Comparison of ENCODE assay signal across 7 mouse cellular contexts in genomic region chr11:120457370-120457769, GRCm38 (mm10). TPM values are rescaled to one million over a fixed set of nuclear protein-coding genes. Genes with fewer than 3 reads are reported as not detected.
A peak's percentile ranks its signal among the peaks of the same experiment; 100 is the strongest.
DNase-seq lines count a peak whose midpoint lies in the region; ATAC-seq and TF ChIP-seq lines count a peak whose summit lies in the region.

No protein-coding gene starts in this region.

- H3K27ac ChIP-seq in MEL (ENCODE audit: control insufficient read depth, low read depth, low read length), result peak overlapping the region; percentile 70
- peak overlapping the region; percentile 96 for H3K27ac ChIP-seq in heart, embryonic 16.5 days (ENCODE audit: low read length)

- TF ChIP-seq POLR2A in MEL (IDR thresholded peaks at IDR 0.05; ENCODE audit: control insufficient read depth in 1 of 2, insufficient read depth in 1 of 2, low read depth in 1 of 2, low read length in 2 of 2, poor library complexity in 1 of 2), result no peak

- 16% methylated on average over 14 of the region's 14 CpGs for WGBS in heart, embryonic 16.5 days

- peak; percentile 5; the same call in 1 of the 2 replicates for ATAC-seq in heart, embryonic 16.5 days (replicated peaks; ENCODE audit: extremely low read depth, insufficient read depth, low FRiP score)
- peak; percentile 34; the same call in 1 of the 2 replicates for ATAC-seq in megakaryocyte, adult 5-6 weeks (ENCODE audit: poor library complexity, severe bottlenecking)

- TF ChIP-seq RAD21 in MEL (IDR thresholded peaks at IDR 0.05; ENCODE audit: low read depth, low read length), result no peak

- TF ChIP-seq CTCF in E14TG2a.4 (conservative IDR thresholded peaks at IDR 0.05; ENCODE audit: low read length) (no peak), MEL (IDR thresholded peaks at IDR 0.05 in 2 of 3, conservative IDR thresholded peaks at IDR 0.05 in 1 of 3; ENCODE audit: control insufficient read depth in 1 of 3, insufficient read depth in 1 of 3, low read depth in 2 of 3, low read length in 3 of 3, poor library complexity in 1 of 3, severe bottlenecking in 1 of 3) (no peak)

- H3K36me3 ChIP-seq in E14TG2a.4 (ENCODE audit: insufficient read depth, low read length) (peaks cover 39% of the 10 kb centered on the region), MEL (ENCODE audit: control insufficient read depth in 1 of 2, insufficient read depth in 2 of 2, low read length in 2 of 2) (peaks cover 3 to 10% of the 10 kb centered on the region in 2 experiments; a peak in 3 of 4 replicates)
- H3K36me3 ChIP-seq in heart, embryonic 16.5 days (ENCODE audit: control insufficient read depth, insufficient read depth), result peaks cover 15% of the 10 kb centered on the region

- H3K9me3 ChIP-seq in E14TG2a.4 (ENCODE audit: low read length), result peaks cover 14% of the 10 kb centered on the region
- H3K9me3 ChIP-seq in MEL (replicated peaks; ENCODE audit: insufficient read depth, low read length), result no peaks in the 10 kb centered on the region
- no peaks in the 10 kb centered on the region for H3K9me3 ChIP-seq in heart, embryonic 16.5 days (replicated peaks; ENCODE audit: control insufficient read depth, low read length)

- H3K27me3 ChIP-seq in E14TG2a.4 (ENCODE audit: insufficient read depth, low read length), result peaks cover 9% of the 10 kb centered on the region; the same call in 1 of the 2 replicates
- no peaks in the 10 kb centered on the region for H3K27me3 ChIP-seq in MEL (ENCODE audit: control insufficient read depth in 1 of 2, insufficient read depth in 2 of 2, low read length in 2 of 2)
- H3K27me3 ChIP-seq in heart, embryonic 16.5 days (ENCODE audit: control insufficient read depth, insufficient read depth, low read length), result no peaks in the 10 kb centered on the region

- peak; percentile 81 for DNase-seq in MEL (ENCODE audit: low read depth, low spot score)
- DNase-seq in retina, embryonic 14.5 days (ENCODE audit: low spot score), result no peak
- no peak for DNase-seq in thymus, postnatal 10 days (ENCODE audit: low spot score in 2 of 2)
- DNase-seq in Muller cell, postnatal 12 days (ENCODE audit: inconsistent ontology term), result no peak

- peak overlapping the region; percentile 92 for H3K4me3 ChIP-seq in E14TG2a.4 (replicated peaks; ENCODE audit: low read length)
- H3K4me3 ChIP-seq in MEL (ENCODE audit: control insufficient read depth in 1 of 2, insufficient read depth in 1 of 2, low read depth in 2 of 2, low read length in 2 of 2), result peak overlapping the region; percentile 84 to 86
- H3K4me3 ChIP-seq in heart, embryonic 16.5 days (ENCODE audit: low read length), result peak overlapping the region; percentile 95

- H3K9ac ChIP-seq in MEL (ENCODE audit: control insufficient read depth, low read depth, low read length, poor library complexity, severe bottlenecking), result peak overlapping the region; percentile 93
- H3K9ac ChIP-seq in heart, embryonic 16.5 days (ENCODE audit: low read length), result peak overlapping the region; percentile 99

- TF ChIP-seq EP300 in MEL (IDR thresholded peaks at IDR 0.05; ENCODE audit: low read depth in 1 of 2, low read length in 2 of 2), result peak; percentile 3 to 24; a peak in 1 of 4 replicates

- peaks cover 37% of the 10 kb centered on the region for H3K79me2 ChIP-seq in MEL (ENCODE audit: control insufficient read depth, insufficient read depth, low read length, poor library complexity)

- peaks cover 43% of the 10 kb centered on the region for H3K4me1 ChIP-seq in E14TG2a.4 (replicated peaks; ENCODE audit: low read depth, low read length)
- H3K4me1 ChIP-seq in MEL (ENCODE audit: control insufficient read depth in 1 of 2, insufficient read depth in 2 of 2, low read length in 2 of 2), result peaks cover 0 to 14% of the 10 kb centered on the region in 2 experiments; a peak in 2 of 4 replicates
- peaks cover 12% of the 10 kb centered on the region for H3K4me1 ChIP-seq in heart, embryonic 16.5 days (ENCODE audit: control insufficient read depth, insufficient read depth, low read length)

- peak overlapping the region; percentile 97 for H3K4me2 ChIP-seq in heart, embryonic 16.5 days (ENCODE audit: low read depth, low read length)

TF ChIP-seq in MEL, 35 proteins besides CTCF, POLR2A, EP300 and RAD21:
- TF ChIP-seq GATA1 (IDR thresholded peaks at IDR 0.05; ENCODE audit: low read depth, low read length) (peak; percentile 63; the same call in 1 of the 2 replicates), TBP (IDR thresholded peaks at IDR 0.05; ENCODE audit: low read depth, low read length) (peak; percentile 67; the same call in 1 of the 2 replicates), CHD1 (IDR thresholded peaks at IDR 0.05; ENCODE audit: low read depth, low read length) (0 out of 2 replicates have a peak, but pooled peaks have one; percentile 47), ZC3H11A (IDR thresholded peaks at IDR 0.05; ENCODE audit: low read depth, low read length) (no peak), TAL1 (IDR thresholded peaks at IDR 0.05; ENCODE audit: low read length) (no peak)

RNA-seq across cellular contexts. Expression of gene Oxld1, which starts 0.5 kb away (rescaled TPM):
- 15.9 and 17.6 TPM in 2 replicates for total RNA-seq in MEL (2012; rRNA removed)
- 10 to 100 TPM in 1 of 2 experiments, not detected in 1; 17.5 TPM for polyA plus RNA-seq in MEL (2012; ENCODE audit: insufficient read depth in 1 of 2, insufficient read length in 2 of 2, low read depth in 1 of 2, low replicate concordance in 2 of 2, missing spikeins in 1 of 2)
- polyA plus RNA-seq in heart, embryonic 16.5 days (2015; fragmentation: Nextera tagmentation; extraction: Ambion mirVana), result 23.2 and 23.5 TPM in 2 replicates
- total RNA-seq in megakaryocyte, adult 5-6 weeks (2015), result 6.2 and 7.7 TPM in 2 replicates
- total RNA-seq in megakaryocyte, adult 5-6 weeks (2017), result 4.2 and 6.8 TPM in 2 replicates

RNA-seq across cellular contexts. Expression of gene Ccdc137, which starts 0.5 kb away (rescaled TPM):
- total RNA-seq in MEL (2012; rRNA removed), result 66.1 and 104 TPM in 2 replicates
- 100 to 1,000 TPM in 1 of 2 experiments, not detected in 1; 116 TPM for polyA plus RNA-seq in MEL (2012; ENCODE audit: insufficient read depth in 1 of 2, insufficient read length in 2 of 2, low read depth in 1 of 2, low replicate concordance in 2 of 2, missing spikeins in 1 of 2)
- 25.4 and 27.4 TPM in 2 replicates for polyA plus RNA-seq in heart, embryonic 16.5 days (2015; fragmentation: Nextera tagmentation; extraction: Ambion mirVana)
- total RNA-seq in megakaryocyte, adult 5-6 weeks (2015), result 5.8 and 6.2 TPM in 2 replicates
- 5.9 and 36.8 TPM in 2 replicates for total RNA-seq in megakaryocyte, adult 5-6 weeks (2017)

RNA-seq across cellular contexts. Expression of gene Pde6g, which starts 4.1 kb away (rescaled TPM):
- total RNA-seq in MEL (2012; rRNA removed), result 0.35 and 0.46 TPM in 2 replicates
- under 1 TPM in 1 of 2 experiments, not detected in 1; 0.84 TPM for polyA plus RNA-seq in MEL (2012; ENCODE audit: insufficient read depth in 1 of 2, insufficient read length in 2 of 2, low read depth in 1 of 2, low replicate concordance in 2 of 2, missing spikeins in 1 of 2)
- polyA plus RNA-seq in heart, embryonic 16.5 days (2015; fragmentation: Nextera tagmentation; extraction: Ambion mirVana), result 0.28 and 0.29 TPM in 2 replicates
- total RNA-seq in megakaryocyte, adult 5-6 weeks (2015), result 1.1 TPM in 1 of 2 replicates, not detected in the other
- total RNA-seq in megakaryocyte, adult 5-6 weeks (2017), result not detected in 2 replicates

RNA-seq across cellular contexts. Expression of gene Arl16, which starts 10.0 kb away (rescaled TPM):
- 19.8 and 20.8 TPM in 2 replicates for total RNA-seq in MEL (2012; rRNA removed)
- 10 to 100 TPM in 1 of 2 experiments, not detected in 1; 20.0 TPM for polyA plus RNA-seq in MEL (2012; ENCODE audit: insufficient read depth in 1 of 2, insufficient read length in 2 of 2, low read depth in 1 of 2, low replicate concordance in 2 of 2, missing spikeins in 1 of 2)
- polyA plus RNA-seq in heart, embryonic 16.5 days (2015; fragmentation: Nextera tagmentation; extraction: Ambion mirVana), result 33.6 and 34.2 TPM in 2 replicates
- total RNA-seq in megakaryocyte, adult 5-6 weeks (2015), result 14.1 and 15.1 TPM in 2 replicates
- 9.1 and 10.8 TPM in 2 replicates for total RNA-seq in megakaryocyte, adult 5-6 weeks (2017)

RNA-seq across cellular contexts. Expression of gene Tspan10, which starts 14.9 kb away (rescaled TPM):
- total RNA-seq in MEL (2012; rRNA removed), result 0.20 and 0.65 TPM in 2 replicates
- polyA plus RNA-seq in MEL (2012; ENCODE audit: insufficient read depth in 1 of 2, insufficient read length in 2 of 2, low read depth in 1 of 2, low replicate concordance in 2 of 2, missing spikeins in 1 of 2), result under 1 TPM in 1 of 2 experiments, not detected in 1; 0.29 TPM
- 0.09 TPM in 1 of 2 replicates, not detected in the other for polyA plus RNA-seq in heart, embryonic 16.5 days (2015; fragmentation: Nextera tagmentation; extraction: Ambion mirVana)
- 0.16 TPM in 1 of 2 replicates, not detected in the other for total RNA-seq in megakaryocyte, adult 5-6 weeks (2015)
- not detected in 2 replicates for total RNA-seq in megakaryocyte, adult 5-6 weeks (2017)
